In genomic region chr11:32638521-32639255, GRCm38 (mm10) we compare ENCODE assay signal across 22 mouse cellular contexts. TPM values are rescaled to one million over a fixed set of nuclear protein-coding genes. Genes with fewer than 3 reads are reported as not detected.
DNase-seq lines count a peak whose midpoint lies in the region; ATAC-seq lines count a peak whose summit lies in the region.
"Had no signal": no experiment of that assay in that cellular context is flagged by ENCODE, and none has a peak within 500 bp of the region (broad histone marks: within the 10 kb centered on the region; RNA-seq: fewer than 3 reads in every experiment).

No protein-coding gene starts in this region.

- H3K9me3 ChIP-seq in embryonic facial prominence, embryonic 11.5 days (replicated peaks; ENCODE audit: control insufficient read depth, low read length): no peaks in the 10 kb centered on the region
- H3K9me3 ChIP-seq in embryonic facial prominence, embryonic 10.5 days: no peaks in the 10 kb centered on the region
- no peaks in the 10 kb centered on the region for H3K9me3 ChIP-seq in limb, embryonic 13.5 days
- H3K9me3 ChIP-seq in limb, embryonic 10.5 days (replicated peaks): no peaks in the 10 kb centered on the region
- no peaks in the 10 kb centered on the region for H3K9me3 ChIP-seq in embryonic facial prominence, embryonic 14.5 days (ENCODE audit: control insufficient read depth, low read length)
- no peaks in the 10 kb centered on the region for H3K9me3 ChIP-seq in midbrain, embryonic 13.5 days
- H3K9me3 ChIP-seq: hindbrain, embryonic 12.5 days had no signal

- no peaks in the 10 kb centered on the region for H3K4me1 ChIP-seq in embryonic facial prominence, embryonic 11.5 days (ENCODE audit: control insufficient read depth, insufficient read depth, low read length)
- peaks cover 27% of the 10 kb centered on the region for H3K4me1 ChIP-seq in embryonic facial prominence, embryonic 10.5 days
- peaks cover 26% of the 10 kb centered on the region for H3K4me1 ChIP-seq in limb, embryonic 13.5 days
- peaks cover 26% of the 10 kb centered on the region for H3K4me1 ChIP-seq in limb, embryonic 10.5 days
- peaks cover 20% of the 10 kb centered on the region for H3K4me1 ChIP-seq in embryonic facial prominence, embryonic 14.5 days (ENCODE audit: control insufficient read depth, insufficient read depth, low read length)
- H3K4me1 ChIP-seq in midbrain, embryonic 13.5 days (replicated peaks): peaks cover 19% of the 10 kb centered on the region

- no peaks in the 10 kb centered on the region for H3K36me3 ChIP-seq in embryonic facial prominence, embryonic 11.5 days (replicated peaks; ENCODE audit: control insufficient read depth, insufficient read depth, low read depth, low read length)
- H3K36me3 ChIP-seq in embryonic facial prominence, embryonic 10.5 days (replicated peaks): no peaks in the 10 kb centered on the region
- H3K36me3 ChIP-seq in limb, embryonic 13.5 days: no peaks in the 10 kb centered on the region
- H3K36me3 ChIP-seq in limb, embryonic 10.5 days: no peaks in the 10 kb centered on the region
- H3K36me3 ChIP-seq in embryonic facial prominence, embryonic 14.5 days (ENCODE audit: control insufficient read depth, insufficient read depth, low read length): no peaks in the 10 kb centered on the region
- H3K36me3 ChIP-seq in midbrain, embryonic 13.5 days: no peaks in the 10 kb centered on the region
- H3K36me3 ChIP-seq: hindbrain, embryonic 12.5 days had no signal

- no peaks in the 10 kb centered on the region for H3K27me3 ChIP-seq in embryonic facial prominence, embryonic 11.5 days (ENCODE audit: control insufficient read depth, insufficient read depth, low read length)
- no peaks in the 10 kb centered on the region for H3K27me3 ChIP-seq in embryonic facial prominence, embryonic 10.5 days (replicated peaks; ENCODE audit: low read depth, poor library complexity, severe bottlenecking)
- H3K27me3 ChIP-seq in limb, embryonic 13.5 days: no peaks in the 10 kb centered on the region
- H3K27me3 ChIP-seq in limb, embryonic 10.5 days (ENCODE audit: low read depth, poor library complexity, severe bottlenecking): no peaks in the 10 kb centered on the region
- H3K27me3 ChIP-seq in embryonic facial prominence, embryonic 14.5 days (replicated peaks; ENCODE audit: control insufficient read depth, insufficient read depth, low read length): no peaks in the 10 kb centered on the region
- H3K27me3 ChIP-seq in midbrain, embryonic 13.5 days: no peaks in the 10 kb centered on the region
- H3K27me3 ChIP-seq: hindbrain, embryonic 12.5 days had no signal

- ATAC-seq in embryonic facial prominence, embryonic 11.5 days (replicated peaks; ENCODE audit: insufficient number of reproducible peaks, low FRiP score, low TSS enrichment, low read depth): no peak
- no peak for ATAC-seq in limb, embryonic 13.5 days (ENCODE audit: low FRiP score, low read depth)
- no peak for ATAC-seq in embryonic facial prominence, embryonic 14.5 days (ENCODE audit: low read depth)
- no peak for ATAC-seq in midbrain, embryonic 13.5 days
- ATAC-seq: activated CD4-positive, CD25-positive, alpha-beta regulatory T cell, adult 4 months; forebrain, embryonic 16.5 days; intestine, postnatal 0 days had no signal

- no peak overlapping the region for H3K27ac ChIP-seq in embryonic facial prominence, embryonic 11.5 days (replicated peaks; ENCODE audit: low read depth, low read length)
- H3K27ac ChIP-seq in embryonic facial prominence, embryonic 10.5 days (replicated peaks): no peak overlapping the region
- peak overlapping the region; percentile 61; the same call in 1 of the 2 replicates for H3K27ac ChIP-seq in limb, embryonic 13.5 days
- H3K27ac ChIP-seq in limb, embryonic 10.5 days: no peak overlapping the region
- H3K27ac ChIP-seq in embryonic facial prominence, embryonic 14.5 days (replicated peaks; ENCODE audit: low read depth, low read length): no peak overlapping the region
- no peak overlapping the region for H3K27ac ChIP-seq in midbrain, embryonic 13.5 days
- H3K27ac ChIP-seq: hindbrain, embryonic 12.5 days; kidney, postnatal 0 days; stomach, postnatal 0 days had no signal

- WGBS in embryonic facial prominence, embryonic 11.5 days: 57% methylated on average over 8 of the region's 8 CpGs
- 66% methylated on average over 8 of the region's 8 CpGs for WGBS in embryonic facial prominence, embryonic 10.5 days
- 46% methylated on average over 8 of the region's 8 CpGs for WGBS in limb, embryonic 13.5 days
- 70% methylated on average over 8 of the region's 8 CpGs for WGBS in limb, embryonic 10.5 days
- WGBS in embryonic facial prominence, embryonic 14.5 days: 53% methylated on average over 8 of the region's 8 CpGs
- WGBS in midbrain, embryonic 13.5 days: 86% methylated on average over 8 of the region's 8 CpGs

- no peak overlapping the region for H3K9ac ChIP-seq in embryonic facial prominence, embryonic 11.5 days (replicated peaks; ENCODE audit: low read length)
- no peak overlapping the region for H3K9ac ChIP-seq in limb, embryonic 13.5 days
- H3K9ac ChIP-seq in embryonic facial prominence, embryonic 14.5 days (ENCODE audit: low read depth, low read length): no peak overlapping the region
- no peak overlapping the region for H3K9ac ChIP-seq in midbrain, embryonic 13.5 days (replicated peaks)
- H3K9ac ChIP-seq: hindbrain, embryonic 12.5 days had no signal

- H3K4me2 ChIP-seq in embryonic facial prominence, embryonic 11.5 days (ENCODE audit: low read depth, low read length): no peak overlapping the region
- H3K4me2 ChIP-seq in limb, embryonic 13.5 days (replicated peaks): no peak overlapping the region
- H3K4me2 ChIP-seq in embryonic facial prominence, embryonic 14.5 days (ENCODE audit: low read depth, low read length): no peak overlapping the region
- H3K4me2 ChIP-seq in midbrain, embryonic 13.5 days (replicated peaks): no peak overlapping the region
- H3K4me2 ChIP-seq: hindbrain, embryonic 12.5 days; liver, embryonic 11.5 days had no signal

- no peak overlapping the region for H3K4me3 ChIP-seq in embryonic facial prominence, embryonic 11.5 days (ENCODE audit: low read depth, low read length)
- H3K4me3 ChIP-seq in embryonic facial prominence, embryonic 10.5 days: no peak overlapping the region
- no peak overlapping the region for H3K4me3 ChIP-seq in limb, embryonic 13.5 days
- H3K4me3 ChIP-seq in limb, embryonic 10.5 days: no peak overlapping the region
- no peak overlapping the region for H3K4me3 ChIP-seq in embryonic facial prominence, embryonic 14.5 days (ENCODE audit: low read depth, low read length)
- H3K4me3 ChIP-seq in midbrain, embryonic 13.5 days (replicated peaks): no peak overlapping the region
- H3K4me3 ChIP-seq: hindbrain, embryonic 12.5 days had no signal

- DNase-seq in embryonic facial prominence, embryonic 11.5 days (ENCODE audit: low spot score): peak; percentile 13
- DNase-seq in embryonic facial prominence, embryonic 10.5 days (ENCODE audit: low spot score): no peak
- no peak for DNase-seq in limb, embryonic 10.5 days (ENCODE audit: low spot score)
- DNase-seq in NIH3T3 (ENCODE audit: low read depth): peak; percentile 75
- DNase-seq in embryonic facial prominence, embryonic 14.5 days (ENCODE audit: low spot score): peak; percentile 18
- DNase-seq in adrenal gland, postnatal 4 days (ENCODE audit: low spot score in 2 of 2): no peak
- DNase-seq: adrenal gland, postnatal 10 days; B cell, adult 2 months; gastrocnemius, postnatal 25 days; heart, adult 18-20 months; lung, adult 2 months; lung, postnatal 14 days; thymus, adult 2 months had no signal

RNA-seq across cellular contexts. Expression of gene Fbxw11, which starts 3.8 kb away (rescaled TPM):
- 83.3 and 90.6 TPM in 2 replicates for polyA plus RNA-seq in embryonic facial prominence, embryonic 11.5 days (2014; fragmentation: Nextera tagmentation; extraction: Ambion mirVana)
- 88.8 and 93.2 TPM in 2 replicates for polyA plus RNA-seq in embryonic facial prominence, embryonic 10.5 days (2016; fragmentation: Nextera tagmentation; extraction: Ambion mirVana)
- polyA plus RNA-seq in limb, embryonic 13.5 days (2015; fragmentation: Nextera tagmentation; extraction: Ambion mirVana): 80.4 and 85.4 TPM in 2 replicates
- 77.6 and 96.4 TPM in 2 replicates for polyA plus RNA-seq in limb, embryonic 10.5 days (2016; fragmentation: Nextera tagmentation; extraction: Ambion mirVana)
- 59.0 and 66.4 TPM in 2 replicates for polyA plus RNA-seq in embryonic facial prominence, embryonic 14.5 days (2014; fragmentation: Nextera tagmentation; extraction: Ambion mirVana)
- 108 and 114 TPM in 2 replicates for polyA plus RNA-seq in midbrain, embryonic 13.5 days (2015; fragmentation: Nextera tagmentation; extraction: Ambion mirVana)
- total RNA-seq in adrenal gland, postnatal 4 days (2021): 100 to 1,000 TPM; 110 to 111 TPM

Comparison
In these comparisons a context has a peak if more than half of its experiments do, and no peak if none do; other contexts are left out.
1. DNase-seq: peak in embryonic facial prominence, embryonic 11.5 days (single experiment), NIH3T3 (single experiment) and embryonic facial prominence, embryonic 14.5 days (single experiment); none in embryonic facial prominence, embryonic 10.5 days (single experiment), limb, embryonic 10.5 days (single experiment) and adrenal gland, postnatal 4 days (0 of 2).